Mouse (Mus musculus): ENCODE results near the gene Xpo5. TPM values are rescaled to one million over a fixed set of nuclear protein-coding genes. Genes with fewer than 3 reads are reported as not detected.
A peak's percentile ranks its signal among the peaks of the same experiment; 100 is the strongest.

Xpo5 gene
- polyA plus RNA-seq, 1 experiment from 2014 or later = 26.7 TPM

DNA sequence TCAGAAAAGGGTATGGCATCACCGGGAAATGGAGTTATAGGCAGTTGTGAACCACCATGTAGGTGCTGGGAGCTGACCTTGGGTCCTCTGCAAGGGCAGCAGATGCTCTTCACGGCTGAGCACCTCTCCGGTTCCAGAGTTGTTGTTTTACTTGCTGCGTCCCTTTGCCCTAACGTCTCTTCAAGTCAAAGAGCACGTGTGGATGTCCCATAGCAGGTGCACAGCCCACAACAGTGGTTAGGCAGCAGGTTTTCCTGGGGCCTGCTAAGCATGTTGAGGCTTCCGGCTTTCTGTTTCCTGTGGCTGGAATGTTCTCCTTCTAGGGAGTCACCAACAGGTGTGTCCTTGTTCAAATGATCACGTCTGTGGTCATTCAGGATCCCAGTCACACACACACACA lies 81.3 kb downstream of the Xpo5 start:
- Histone ChIP-seq H3K9me3 (ENCODE audit: control insufficient read depth, low read length) (no peaks in the 10 kb centered on the region), H3K4me2 (ENCODE audit: low read depth, low read length) (no peak overlapping the region), H3K27me3 (replicated peaks; ENCODE audit: control insufficient read depth, insufficient read depth, low read length) (no peaks in the 10 kb centered on the region), H3K27ac (ENCODE audit: low read length) (no peak overlapping the region), H3K4me1 (ENCODE audit: control insufficient read depth, insufficient read depth, low read length) (peaks cover 19% of the 10 kb centered on the region), H3K9ac (ENCODE audit: low read depth, low read length) (no peak overlapping the region), H3K4me3 (ENCODE audit: low read length) (no peak overlapping the region), H3K36me3 (ENCODE audit: control insufficient read depth, insufficient read depth, low read length) (no peaks in the 10 kb centered on the region; the same call in 1 of the 2 replicates)
- WGBS = 83% methylated on average over 8 of the region's 8 CpGs
- no peak for ATAC-seq

DNA sequence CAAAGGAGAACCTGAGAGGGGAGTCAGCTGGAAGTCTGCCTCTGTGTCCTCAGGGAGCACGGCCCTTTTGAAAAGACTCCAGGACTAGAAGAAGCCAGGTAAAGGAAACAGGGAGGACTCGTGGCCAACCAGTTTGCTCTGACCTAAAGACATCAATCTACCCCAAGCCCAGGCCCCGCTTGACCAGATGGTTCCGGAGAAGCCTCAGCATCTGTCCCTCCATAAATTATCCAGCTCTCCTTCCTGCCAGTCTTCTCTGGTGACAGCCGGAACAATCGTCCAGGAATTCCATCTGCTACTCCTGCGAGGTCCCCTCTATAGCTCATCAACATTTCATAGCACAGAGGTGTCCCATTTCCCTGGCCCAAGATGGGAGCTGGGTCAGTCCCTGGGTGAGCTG lies 82.1 kb downstream of the Xpo5 start:
- Histone ChIP-seq H3K4me1 (ENCODE audit: control insufficient read depth, insufficient read depth, low read length) (peaks cover 19% of the 10 kb centered on the region), H3K27me3 (replicated peaks; ENCODE audit: control insufficient read depth, insufficient read depth, low read length) (no peaks in the 10 kb centered on the region), H3K4me3 (ENCODE audit: low read length) (no peak overlapping the region), H3K9me3 (ENCODE audit: control insufficient read depth, low read length) (no peaks in the 10 kb centered on the region), H3K36me3 (ENCODE audit: control insufficient read depth, insufficient read depth, low read length) (no peaks in the 10 kb centered on the region; the same call in 1 of the 2 replicates), H3K4me2 (ENCODE audit: low read depth, low read length) (no peak overlapping the region), H3K9ac (ENCODE audit: low read depth, low read length) (no peak overlapping the region), H3K27ac (ENCODE audit: low read length) (no peak overlapping the region)
- no peak for ATAC-seq
- 51% methylated on average over 7 of the region's 7 CpGs for WGBS

DNA sequence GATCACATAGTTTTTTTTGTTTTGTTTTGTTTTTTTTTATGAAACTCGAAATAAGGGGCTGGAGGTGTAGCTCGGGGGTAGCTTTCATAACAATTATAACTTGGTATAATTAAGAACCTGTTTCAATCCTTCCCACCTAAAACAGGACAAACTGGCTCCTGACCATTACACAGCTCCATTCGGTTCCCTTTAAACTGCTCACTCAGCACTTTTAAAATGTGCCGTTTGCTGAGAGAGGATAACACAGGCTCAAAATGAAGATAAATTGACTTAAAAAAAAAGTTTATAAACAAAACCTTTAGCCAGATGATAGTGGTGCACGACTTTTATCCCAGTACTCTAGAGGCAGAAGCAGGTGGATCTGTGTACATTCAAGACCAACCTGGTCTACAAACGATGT lies 82.8 kb downstream of the Xpo5 start:
- Histone ChIP-seq H3K27ac (ENCODE audit: low read length) (no peak overlapping the region), H3K36me3 (ENCODE audit: control insufficient read depth, insufficient read depth, low read length) (no peaks in the 10 kb centered on the region), H3K4me2 (ENCODE audit: low read depth, low read length) (no peak overlapping the region), H3K4me3 (ENCODE audit: low read length) (no peak overlapping the region), H3K9ac (ENCODE audit: low read depth, low read length) (no peak overlapping the region), H3K27me3 (replicated peaks; ENCODE audit: control insufficient read depth, insufficient read depth, low read length) (no peaks in the 10 kb centered on the region), H3K9me3 (ENCODE audit: control insufficient read depth, low read length) (no peaks in the 10 kb centered on the region), H3K4me1 (ENCODE audit: control insufficient read depth, insufficient read depth, low read length) (peaks cover 19% of the 10 kb centered on the region)
- 47% methylated on average over 6 of the region's 6 CpGs for WGBS
- ATAC-seq = no peak

DNA sequence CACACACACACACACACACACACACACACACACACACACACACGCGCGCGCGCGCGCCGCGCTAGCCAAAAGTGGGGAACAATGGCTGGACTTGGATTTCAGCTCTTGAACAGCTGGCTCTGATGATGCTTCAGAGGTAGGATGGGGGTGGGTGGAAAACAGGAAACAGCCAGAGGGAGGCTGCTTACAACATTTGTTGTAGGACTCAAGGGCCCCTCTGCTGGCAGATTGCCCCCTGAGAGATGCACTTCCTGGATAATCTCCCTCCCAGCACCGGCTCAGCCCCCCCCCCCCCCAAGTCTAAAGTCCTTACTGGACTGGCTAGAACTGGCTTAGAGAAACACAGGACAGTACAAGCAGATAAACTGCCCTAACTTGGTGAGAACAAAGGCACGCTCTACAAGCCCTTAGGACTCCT lies 85.1 kb downstream of the Xpo5 start:
- H3K4me3 ChIP-seq (ENCODE audit: low read length) = no peak overlapping the region
- H3K9me3 ChIP-seq (ENCODE audit: control insufficient read depth, low read length) = no peaks in the 10 kb centered on the region
- peak overlapping the region; percentile 47; the same call in 1 of the 2 replicates for H3K27ac ChIP-seq (ENCODE audit: low read length)
- no peaks in the 10 kb centered on the region for H3K36me3 ChIP-seq (ENCODE audit: control insufficient read depth, insufficient read depth, low read length)
- H3K4me1 ChIP-seq (ENCODE audit: control insufficient read depth, insufficient read depth, low read length) = peaks cover 8% of the 10 kb centered on the region; the same call in 1 of the 2 replicates
- H3K9ac ChIP-seq (ENCODE audit: low read depth, low read length) = no peak overlapping the region; the same call in 1 of the 2 replicates
- 45% methylated on average over 11 of the region's 11 CpGs for WGBS
- no peaks in the 10 kb centered on the region; the same call in 1 of the 2 replicates for H3K27me3 ChIP-seq (replicated peaks; ENCODE audit: control insufficient read depth, insufficient read depth, low read length)
- peak; percentile 68 for ATAC-seq
- 0 out of 2 replicates have a peak overlapping the region, but pooled peaks have one; percentile 18 for H3K4me2 ChIP-seq (ENCODE audit: low read depth, low read length)

MicroRNAs encoded within 50 kb of the gene (microRNA counts, 519-probe panel; counts per million panel counts)
- 35.7 counts per million for microRNA mmu-miR-693-3p
- 2,260 counts per million, percentile 53 among the panel's probes with 10 or more counts for microRNA mmu-miR-693-5p

Small RNAs within 50 kb of the gene (microRNA-seq; reads per million reads assigned to microRNA genes)
- gene Mir693 = 0.91 reads per million

Other genes starting within 250 kb of the Xpo5 start
- 2.7 and 3.3 TPM in 2 replicates for gene Vegfa, start 170.4 kb upstream of the Xpo5 start, polyA plus RNA-seq (2015; fragmentation: Nextera tagmentation; extraction: Ambion mirVana)
- 159 and 164 TPM in 2 replicates for gene Mrps18a, start 91.8 kb upstream of the Xpo5 start, polyA plus RNA-seq (2015; fragmentation: Nextera tagmentation; extraction: Ambion mirVana)
- 6.4 and 8.8 TPM in 2 replicates for gene Rsph9, start 58.6 kb upstream of the Xpo5 start, polyA plus RNA-seq (2015; fragmentation: Nextera tagmentation; extraction: Ambion mirVana)
- gene Mad2l1bp, start 49.2 kb upstream of the Xpo5 start, polyA plus RNA-seq (2015; fragmentation: Nextera tagmentation; extraction: Ambion mirVana) = 35.4 and 37.1 TPM in 2 replicates
- gene Gtpbp2, start 41.8 kb upstream of the Xpo5 start, polyA plus RNA-seq (2015; fragmentation: Nextera tagmentation; extraction: Ambion mirVana) = 25.3 and 29.2 TPM in 2 replicates
- 9.9 and 11.1 TPM in 2 replicates for gene Polh, start 137 bp upstream of the Xpo5 start, polyA plus RNA-seq (2015; fragmentation: Nextera tagmentation; extraction: Ambion mirVana)
- gene Polr1c, start 45.3 kb downstream of the Xpo5 start, polyA plus RNA-seq (2015; fragmentation: Nextera tagmentation; extraction: Ambion mirVana) = 64.5 and 69.5 TPM in 2 replicates
- 122 and 123 TPM in 2 replicates for gene Yipf3, start 45.3 kb downstream of the Xpo5 start, polyA plus RNA-seq (2015; fragmentation: Nextera tagmentation; extraction: Ambion mirVana)
- 0.43 and 0.75 TPM in 2 replicates for gene Lrrc73, start 50.7 kb downstream of the Xpo5 start, polyA plus RNA-seq (2015; fragmentation: Nextera tagmentation; extraction: Ambion mirVana)
- gene Tjap1, start 80.2 kb downstream of the Xpo5 start, polyA plus RNA-seq (2015; fragmentation: Nextera tagmentation; extraction: Ambion mirVana) = 27.0 and 29.6 TPM in 2 replicates
- gene Dlk2, start 94.6 kb downstream of the Xpo5 start, polyA plus RNA-seq (2015; fragmentation: Nextera tagmentation; extraction: Ambion mirVana) = 0.54 and 0.69 TPM in 2 replicates
- 7.9 and 9.0 TPM in 2 replicates for gene Abcc10, start 125.6 kb downstream of the Xpo5 start, polyA plus RNA-seq (2015; fragmentation: Nextera tagmentation; extraction: Ambion mirVana)
- 2.3 and 2.8 TPM in 2 replicates for gene Zfp318, start 180.9 kb downstream of the Xpo5 start, polyA plus RNA-seq (2015; fragmentation: Nextera tagmentation; extraction: Ambion mirVana)
- 0.16 and 0.35 TPM in 2 replicates for gene Crip3, start 226.1 kb downstream of the Xpo5 start, polyA plus RNA-seq (2015; fragmentation: Nextera tagmentation; extraction: Ambion mirVana)
- not detected in 2 replicates for gene Slc22a7, start 235.7 kb downstream of the Xpo5 start, polyA plus RNA-seq (2015; fragmentation: Nextera tagmentation; extraction: Ambion mirVana)